Mouse (Mus musculus) kidney, adult 11 months (tissue): Measurements from ENCODE around the gene Fam81a.
A peak's percentile ranks its signal among the peaks of the same experiment; 100 is the strongest.

ENCODE experiments used
- DNase-seq: peaks from one replicate; pipeline ENCODE4 v3.0.0; 2022

The Fam81a gene

GRCm38 (mm10) chr9:70049416-70049783 lies 93.0 kb downstream of the Fam81a start:
- no peak for DNase-seq

GRCm38 (mm10) chr9:70048751-70049415 lies 93.5 kb downstream of the Fam81a start:
- peak; percentile 17 for DNase-seq

- DNase-seq: no peak
These were observed 94.1 kb downstream of the Fam81a start for GRCm38 (mm10) chr9:70048280-70048679.

- no peak for DNase-seq
These were observed 94.5 kb downstream of the Fam81a start for GRCm38 (mm10) chr9:70047839-70048238.

GRCm38 (mm10) chr9:70046255-70046654 lies 96.1 kb downstream of the Fam81a start:
- DNase-seq: no peak

GRCm38 (mm10) chr9:70044865-70045264 lies 97.5 kb downstream of the Fam81a start:
- DNase-seq: no peak

GRCm38 (mm10) chr9:70042935-70043334 lies 99.4 kb downstream of the Fam81a start:
- no peak for DNase-seq

- no peak for DNase-seq
These were observed 100.2 kb downstream of the Fam81a start for GRCm38 (mm10) chr9:70042137-70042536.

- DNase-seq: no peak
These were observed 101.8 kb downstream of the Fam81a start for GRCm38 (mm10) chr9:70040570-70040969.

GRCm38 (mm10) chr9:70039597-70040385 lies 102.6 kb downstream of the Fam81a start:
- DNase-seq: no peak
